Mouse (Mus musculus) heart, embryonic 10.5 days (tissue): ENCODE measurements at regions not wholly inside any gene's neighbourhood (a gene's known extent, or its start where the extent isn't known, plus 50 kb on each side); places are given as distances from the start of the nearest gene placed in this dataset.

Source experiments
- DNase-seq: peaks from one replicate; pipeline ENCODE4 v3.0.0-alpha.2; 2017; ENCODE audit warnings: low spot score
- H3K27ac ChIP-seq: fragments of 300-500 bp; sonication (generic); 2 replicates; pipeline ENCODE4 v1.5.1; 2016; ENCODE audit warnings: mild to moderate bottlenecking
- H3K27me3 ChIP-seq: fragments of 300-500 bp; sonication (generic); 2 replicates; pipeline ENCODE4 v1.6.1; 2016; ENCODE audit warnings: mild to moderate bottlenecking; ENCODE audit not compliant: poor library complexity, insufficient read depth, severe bottlenecking
- H3K36me3 ChIP-seq: fragments of 300-500 bp; sonication (generic); 2 replicates; pipeline ENCODE4 v1.6.1; 2016; ENCODE audit warnings: mild to moderate bottlenecking, moderate library complexity
- H3K4me1 ChIP-seq: fragments of 300-500 bp; sonication (generic); 2 replicates; pipeline ENCODE4 v1.6.1; 2016; ENCODE audit warnings: mild to moderate bottlenecking
- H3K4me3 ChIP-seq: fragments of 300-500 bp; sonication (generic); 2 replicates; pipeline ENCODE4 v1.5.1; 2016; ENCODE audit warnings: mild to moderate bottlenecking, moderate library complexity
- H3K9me3 ChIP-seq: fragments of 300-500 bp; sonication (generic); 2 replicates; pipeline ENCODE4 v1.6.1; 2016; ENCODE audit warnings: mild to moderate bottlenecking, moderate library complexity
- WGBS: fragments of 180-500 bp; shearing (Covaris S2); methylation state at CpG from one replicate; pipeline ENCODE4 v1.1.7; 2016; 5-methylcytosine and 5-hydroxymethylcytosine counted together

DNA sequence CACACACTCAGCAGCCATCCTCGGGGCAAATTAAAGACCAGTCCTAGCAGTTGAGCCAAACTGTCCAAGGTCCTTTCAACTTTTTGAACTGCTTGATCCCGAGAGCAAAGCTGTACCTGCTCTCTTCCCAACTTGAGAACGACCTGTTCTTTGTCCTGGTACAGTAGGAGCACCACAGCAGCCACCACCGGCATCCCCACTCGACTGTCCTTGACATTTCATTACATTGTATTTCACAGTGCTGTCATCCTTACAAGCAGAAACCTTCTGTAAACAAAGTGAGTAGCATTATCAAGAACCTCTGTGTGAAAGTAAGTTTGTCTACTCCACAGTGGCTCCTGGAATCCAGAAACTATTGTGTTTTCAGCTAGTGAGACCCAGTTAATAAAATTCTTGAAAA, 240.2 kb upstream of the Zfp462 start:
- H3K4me3 ChIP-seq = no peak overlapping the region
- H3K4me1 ChIP-seq = no peaks in the 10 kb centered on the region
- WGBS = 69% methylated on average over 5 of the region's 5 CpGs
- no peaks in the 10 kb centered on the region for H3K27me3 ChIP-seq
- no peak for DNase-seq
- H3K9me3 ChIP-seq = no peaks in the 10 kb centered on the region
- H3K27ac ChIP-seq = no peak overlapping the region
- H3K36me3 ChIP-seq = no peaks in the 10 kb centered on the region

DNA sequence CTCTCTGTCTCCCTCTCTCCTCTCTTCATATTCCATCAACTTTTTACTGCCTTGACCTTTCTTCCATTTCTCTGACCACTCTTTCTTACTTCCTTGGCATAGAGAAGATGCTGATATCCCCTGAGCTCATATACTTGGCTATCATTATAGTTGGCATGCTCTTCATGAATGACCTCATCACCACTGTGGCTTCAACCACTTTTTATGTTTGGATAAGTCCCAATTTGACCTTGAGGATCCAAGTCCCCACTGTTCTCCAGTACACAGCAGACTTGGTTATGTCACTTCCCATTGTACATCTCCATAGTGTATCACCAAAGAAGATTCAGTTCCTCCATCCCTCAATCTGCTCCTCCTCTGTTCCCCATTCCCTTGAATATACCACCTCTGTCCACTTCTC, 235.1 kb upstream of the Zfp462 start:
- H3K4me3 ChIP-seq = no peak overlapping the region
- no peaks in the 10 kb centered on the region for H3K27me3 ChIP-seq
- H3K9me3 ChIP-seq = no peaks in the 10 kb centered on the region
- no peak overlapping the region for H3K27ac ChIP-seq
- peaks cover 3% of the 10 kb centered on the region for H3K4me1 ChIP-seq
- no peak for DNase-seq
- no peaks in the 10 kb centered on the region for H3K36me3 ChIP-seq

DNA sequence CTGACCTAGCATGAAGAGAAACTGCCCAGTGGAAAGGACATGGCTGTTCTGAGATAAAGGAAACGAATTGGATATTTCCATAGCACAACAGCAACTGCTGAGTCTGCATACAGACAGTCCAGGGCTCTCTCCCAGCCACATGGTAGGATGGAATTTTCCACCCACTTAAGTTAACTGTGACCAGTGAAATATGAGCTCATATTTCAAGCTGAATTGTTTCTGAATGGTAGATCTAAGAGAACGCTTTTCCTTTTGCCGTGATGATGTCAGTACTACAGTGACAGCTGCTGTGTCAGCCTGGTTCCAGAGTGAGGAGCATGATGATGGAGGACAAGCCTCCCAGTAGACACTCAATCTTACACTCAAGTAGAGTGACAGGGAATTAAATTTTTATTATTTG, 231.9 kb upstream of the Zfp462 start:
- H3K4me1 ChIP-seq = peaks cover 7% of the 10 kb centered on the region
- WGBS = 56% methylated on average over 3 of the region's 3 CpGs
- no peak for DNase-seq

GRCm38 (mm10) chr4:54714612-54715342, 230.1 kb upstream of the Zfp462 start:
- no peaks in the 10 kb centered on the region for H3K36me3 ChIP-seq
- no peak overlapping the region for H3K27ac ChIP-seq
- peaks cover 7% of the 10 kb centered on the region for H3K4me1 ChIP-seq
- H3K9me3 ChIP-seq = no peaks in the 10 kb centered on the region
- H3K4me3 ChIP-seq = no peak overlapping the region
- DNase-seq = no peak
- WGBS = 38% methylated on average over 9 of the region's 9 CpGs
- H3K27me3 ChIP-seq = no peaks in the 10 kb centered on the region

More for the DNA sequence above, 231.9 kb upstream of the Zfp462 start:
- Histone ChIP-seq H3K27me3 (no peaks in the 10 kb centered on the region), H3K9me3 (no peaks in the 10 kb centered on the region), H3K36me3 (no peaks in the 10 kb centered on the region), H3K27ac (no peak overlapping the region), H3K4me3 (no peak overlapping the region)

DNA sequence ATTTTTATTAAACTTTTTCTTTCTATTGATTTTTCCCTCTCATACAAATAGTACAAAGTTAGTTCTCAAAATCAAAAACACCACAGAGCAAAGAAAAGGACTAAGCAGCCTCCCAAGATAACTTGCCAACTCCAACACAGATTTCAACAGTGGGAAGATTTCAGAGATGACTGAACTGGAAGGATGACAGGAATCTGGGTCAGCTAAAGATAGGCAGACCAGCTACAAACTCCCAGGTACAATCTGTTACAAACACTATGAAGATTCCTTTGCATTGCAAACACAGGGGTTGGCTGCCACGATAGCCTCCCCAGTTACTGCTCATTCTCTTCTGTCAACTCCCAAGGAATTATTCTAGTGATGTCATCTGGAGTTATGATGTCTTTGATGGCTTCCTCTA, 226.8 kb upstream of the Zfp462 start:
- Histone ChIP-seq H3K36me3 (no peaks in the 10 kb centered on the region), H3K4me1 (peaks cover 7% of the 10 kb centered on the region), H3K4me3 (no peak overlapping the region), H3K27ac (no peak overlapping the region), H3K9me3 (no peaks in the 10 kb centered on the region), H3K27me3 (no peaks in the 10 kb centered on the region)
- 44% methylated on average over 1 of the region's 1 CpGs for WGBS
- no peak for DNase-seq

- WGBS = 36% methylated on average over 5 of the region's 5 CpGs
- no peaks in the 10 kb centered on the region for H3K27me3 ChIP-seq
- H3K36me3 ChIP-seq = no peaks in the 10 kb centered on the region
Observed at GRCm38 (mm10) chr4:54739001-54739400, 205.8 kb upstream of the Zfp462 start.

DNA sequence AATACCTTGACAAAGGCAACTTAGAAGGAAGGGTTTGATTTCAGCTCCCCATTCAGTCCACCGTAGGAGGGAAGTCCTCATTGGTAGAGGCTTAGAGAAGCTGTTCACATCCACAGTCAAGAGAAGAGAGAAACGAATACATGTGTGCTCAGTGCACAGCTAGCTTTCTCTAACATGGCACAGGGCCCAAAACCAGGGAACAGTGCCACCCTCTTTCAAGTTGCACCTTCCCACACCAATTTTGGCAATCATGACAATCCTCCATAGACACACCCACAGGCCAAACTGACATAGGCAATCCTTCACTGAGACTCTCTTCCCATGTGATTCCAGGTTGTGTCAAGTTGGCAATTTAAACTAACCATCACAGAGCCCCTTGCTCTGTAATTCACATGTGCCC, 193.4 kb upstream of the Zfp462 start:
- H3K27me3 ChIP-seq = no peaks in the 10 kb centered on the region
- WGBS = 85% methylated on average over 2 of the region's 2 CpGs
- no peak overlapping the region for H3K4me3 ChIP-seq
- no peak for DNase-seq
- H3K9me3 ChIP-seq = no peaks in the 10 kb centered on the region
- H3K4me1 ChIP-seq = no peaks in the 10 kb centered on the region
- no peak overlapping the region for H3K27ac ChIP-seq
- H3K36me3 ChIP-seq = no peaks in the 10 kb centered on the region

More at GRCm38 (mm10) chr4:54739001-54739400, 205.8 kb upstream of the Zfp462 start:
- Histone ChIP-seq H3K4me1 (peaks cover 4% of the 10 kb centered on the region), H3K4me3 (no peak overlapping the region), H3K27ac (0 out of 2 replicates have a peak overlapping the region, but pooled peaks have one; percentile 11), H3K9me3 (no peaks in the 10 kb centered on the region)
- no peak for DNase-seq

DNA sequence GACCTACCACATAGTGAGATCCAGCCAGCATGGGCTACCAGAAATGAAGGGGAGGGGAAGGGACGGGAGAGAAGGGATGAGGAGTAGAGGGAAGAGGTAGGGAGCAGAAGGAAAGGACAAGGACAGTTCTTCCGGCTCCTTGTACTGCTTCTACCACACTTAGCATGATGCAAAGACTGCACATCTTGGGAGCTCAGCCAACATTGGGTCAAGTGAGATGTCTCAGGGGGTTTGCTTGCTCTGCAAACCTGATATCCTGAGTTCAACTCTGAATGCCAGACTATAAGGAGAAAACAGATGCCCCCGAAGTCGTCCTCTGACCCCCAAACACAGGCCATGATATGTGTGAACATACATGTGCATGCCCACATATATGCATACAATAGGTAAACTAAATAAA, 188.4 kb upstream of the Zfp462 start:
- Histone ChIP-seq H3K4me1 (peaks cover 9% of the 10 kb centered on the region; the same call in 1 of the 2 replicates), H3K27me3 (no peaks in the 10 kb centered on the region), H3K9me3 (no peaks in the 10 kb centered on the region), H3K27ac (no peak overlapping the region), H3K4me3 (no peak overlapping the region), H3K36me3 (no peaks in the 10 kb centered on the region)
- 92% methylated on average over 4 of the region's 4 CpGs for WGBS
- DNase-seq = no peak

DNA sequence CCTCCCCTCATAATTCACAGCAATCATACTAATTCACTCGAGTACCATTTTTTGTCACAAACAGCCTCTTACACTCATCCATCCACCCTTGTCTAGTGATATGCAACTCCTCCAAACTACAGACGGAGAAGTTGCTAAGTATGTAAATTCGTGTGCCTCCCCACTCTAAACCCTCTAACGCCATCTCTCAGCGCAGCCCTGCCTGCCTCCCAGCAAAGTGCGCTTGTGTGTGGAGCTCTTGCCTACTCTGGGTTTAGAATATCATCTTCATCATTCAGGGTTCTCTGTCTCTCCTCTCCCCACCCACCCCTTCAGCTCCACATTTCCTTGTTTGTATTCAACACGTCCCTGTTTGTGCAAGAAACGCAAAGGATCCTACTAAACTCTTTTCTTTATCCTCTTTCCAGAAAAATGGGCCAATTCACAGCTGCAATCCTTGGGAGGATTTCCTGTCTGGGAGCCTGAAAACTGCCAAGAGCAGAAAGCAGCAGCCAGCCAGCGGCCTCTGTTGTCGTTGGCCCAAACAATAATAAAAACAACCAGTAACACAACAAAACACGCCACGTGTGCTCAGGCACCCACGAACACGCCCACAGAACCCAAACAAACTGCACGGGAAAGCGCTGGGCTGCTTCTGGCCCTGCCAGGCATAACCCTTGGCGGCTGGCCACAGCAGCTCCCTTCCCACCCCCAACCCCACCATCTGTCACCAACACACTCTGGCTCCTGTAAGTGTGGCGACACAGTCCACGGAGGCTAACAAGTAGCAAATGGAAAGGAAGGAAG, 186.9 kb upstream of the Zfp462 start:
- no peaks in the 10 kb centered on the region for H3K27me3 ChIP-seq
- H3K9me3 ChIP-seq = no peaks in the 10 kb centered on the region
- H3K36me3 ChIP-seq = no peaks in the 10 kb centered on the region
- H3K4me1 ChIP-seq = peaks cover 9% of the 10 kb centered on the region; the same call in 1 of the 2 replicates
- H3K27ac ChIP-seq = 0 out of 2 replicates have a peak overlapping the region, but pooled peaks have one; percentile 44
- WGBS = 40% methylated on average over 19 of the region's 19 CpGs
- no peak for DNase-seq
- H3K4me3 ChIP-seq = peak overlapping the region; percentile 22

- Histone ChIP-seq H3K9me3 (no peaks in the 10 kb centered on the region), H3K27me3 (no peaks in the 10 kb centered on the region), H3K4me3 (peak overlapping the region; percentile 22; the same call in 1 of the 2 replicates), H3K36me3 (no peaks in the 10 kb centered on the region), H3K27ac (0 out of 2 replicates have a peak overlapping the region, but pooled peaks have one; percentile 44), H3K4me1 (peaks cover 9% of the 10 kb centered on the region; the same call in 1 of the 2 replicates)
- 42% methylated on average over 8 of the region's 8 CpGs for WGBS
- DNase-seq = no peak
Observed at GRCm38 (mm10) chr4:54758501-54758829, 186.4 kb upstream of the Zfp462 start.

- Histone ChIP-seq H3K4me1 (peaks cover 9% of the 10 kb centered on the region; the same call in 1 of the 2 replicates), H3K4me3 (no peak overlapping the region), H3K27ac (no peak overlapping the region), H3K36me3 (no peaks in the 10 kb centered on the region), H3K9me3 (no peaks in the 10 kb centered on the region), H3K27me3 (no peaks in the 10 kb centered on the region)
- 54% methylated on average over 5 of the region's 5 CpGs for WGBS
- no peak for DNase-seq
Observed at GRCm38 (mm10) chr4:54761257-54761656, 183.6 kb upstream of the Zfp462 start.

DNA sequence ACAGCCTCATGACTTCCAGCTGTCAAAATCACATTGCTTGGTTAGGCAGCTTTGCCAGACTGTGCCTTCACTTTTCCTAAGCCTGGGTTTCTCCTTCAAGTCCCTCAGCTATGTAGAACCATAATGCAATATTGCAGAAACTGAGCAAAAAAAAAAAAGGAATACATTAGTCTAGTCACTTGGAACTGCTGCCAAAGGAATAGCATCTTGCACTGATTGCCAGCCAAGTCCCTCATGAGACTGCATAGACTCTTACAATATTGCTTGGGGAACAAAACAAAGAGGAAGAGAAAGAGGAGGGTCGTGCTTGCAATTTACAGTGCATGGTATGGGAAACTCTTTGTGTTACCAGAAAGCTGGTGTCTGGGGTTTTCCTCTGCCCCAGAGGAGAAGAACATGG, 179.8 kb upstream of the Zfp462 start:
- H3K27me3 ChIP-seq = no peaks in the 10 kb centered on the region
- H3K4me3 ChIP-seq = no peak overlapping the region
- no peaks in the 10 kb centered on the region for H3K9me3 ChIP-seq
- H3K4me1 ChIP-seq = no peaks in the 10 kb centered on the region
- H3K27ac ChIP-seq = no peak overlapping the region
- no peak for DNase-seq
- WGBS = 76% methylated on average over 1 of the region's 1 CpGs
- H3K36me3 ChIP-seq = no peaks in the 10 kb centered on the region

DNA sequence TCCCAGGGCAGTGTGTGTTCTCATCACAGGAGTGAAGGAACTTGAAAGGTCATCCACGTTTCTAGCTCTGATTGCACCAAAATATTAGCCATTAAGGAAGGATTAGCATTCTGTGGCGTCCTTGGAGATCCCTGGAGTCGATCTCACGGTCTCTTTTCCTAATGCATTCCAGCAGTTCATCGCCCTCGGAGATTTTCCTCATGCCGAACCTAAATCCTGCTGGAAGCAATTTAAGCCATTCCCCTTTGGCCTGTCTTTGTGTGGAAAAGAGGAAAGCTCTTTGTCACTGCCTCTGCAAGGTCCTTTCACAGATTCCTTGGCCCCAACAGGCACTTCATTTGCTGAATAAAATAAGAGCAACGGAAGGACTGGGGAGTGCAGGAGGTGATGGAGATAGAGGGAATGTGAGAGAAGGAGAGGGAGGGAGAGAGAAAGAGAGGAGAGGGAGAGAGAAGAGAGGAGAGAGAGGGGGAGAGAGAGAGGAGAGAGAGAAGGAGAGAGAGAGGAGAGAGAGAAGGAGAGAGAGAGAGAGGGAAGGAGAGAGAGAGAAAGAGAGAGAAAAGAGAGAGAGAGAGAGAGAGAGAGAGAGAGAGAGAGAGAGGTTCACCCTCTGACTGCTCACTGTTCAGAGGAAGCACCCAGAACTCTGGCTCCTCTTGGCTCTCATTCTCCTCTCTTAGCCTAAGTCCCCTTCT, 177.2 kb upstream of the Zfp462 start:
- Histone ChIP-seq H3K27me3 (no peaks in the 10 kb centered on the region), H3K4me3 (no peak overlapping the region), H3K4me1 (no peaks in the 10 kb centered on the region), H3K27ac (no peak overlapping the region), H3K9me3 (no peaks in the 10 kb centered on the region), H3K36me3 (no peaks in the 10 kb centered on the region)
- DNase-seq = no peak
- WGBS = 54% methylated on average over 8 of the region's 8 CpGs
